11 mouse cellular contexts compared by ENCODE assay signal in the genomic region with DNA sequence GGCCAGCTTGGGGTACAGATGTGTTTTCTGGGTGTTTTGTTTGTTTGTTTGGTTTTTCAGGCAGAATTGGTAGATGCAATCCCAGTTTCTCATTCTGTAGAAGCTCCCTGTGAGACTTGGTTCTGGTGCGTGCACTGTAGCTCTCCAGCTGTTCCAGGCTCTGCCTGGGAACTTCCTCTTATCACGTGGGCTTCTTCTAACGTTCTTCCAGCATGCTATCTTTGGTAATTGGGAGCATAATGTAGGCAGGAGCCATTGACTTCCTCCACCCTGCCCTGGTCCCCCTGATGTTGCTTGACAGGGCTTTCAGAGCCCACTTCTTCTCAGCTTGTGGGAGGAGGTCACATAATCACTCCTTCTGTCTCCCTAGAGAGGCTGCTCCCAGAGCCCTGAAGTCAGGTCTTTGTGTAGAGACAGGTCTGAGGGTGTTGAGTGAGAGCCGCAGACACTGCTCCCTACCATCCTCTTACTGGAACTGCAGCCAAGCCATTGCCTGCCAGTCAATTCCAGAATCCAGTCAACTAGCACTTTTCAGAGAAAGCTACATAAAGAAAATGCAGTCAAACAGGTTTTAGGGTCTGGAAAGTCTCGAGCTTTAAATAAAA. TPM values are rescaled to one million over a fixed set of nuclear protein-coding genes. Genes with fewer than 3 reads are reported as not detected.
DNase-seq lines count a peak whose midpoint lies in the region; ATAC-seq and TF ChIP-seq lines count a peak whose summit lies in the region.
"Had no signal": no experiment of that assay in that cellular context is flagged by ENCODE, and none has a peak within 500 bp of the region (broad histone marks: within the 10 kb centered on the region; RNA-seq: fewer than 3 reads in every experiment).

No protein-coding gene starts in this region.

- H3K27ac ChIP-seq in forebrain, embryonic 10.5 days: peak overlapping the region; percentile 74
- H3K27ac ChIP-seq in forebrain, embryonic 12.5 days: no peak overlapping the region
- no peak overlapping the region for H3K27ac ChIP-seq in CH12.LX (ENCODE audit: insufficient read depth, low read depth)
- no peak overlapping the region for H3K27ac ChIP-seq in forebrain, embryonic 13.5 days
- peak overlapping the region; percentile 59; the same call in 1 of the 2 replicates for H3K27ac ChIP-seq in limb, embryonic 12.5 days
- H3K27ac ChIP-seq: liver, embryonic 13.5 days had no signal

- H3K4me1 ChIP-seq in forebrain, embryonic 10.5 days: peaks cover 51% of the 10 kb centered on the region
- H3K4me1 ChIP-seq in forebrain, embryonic 12.5 days: peaks cover 30% of the 10 kb centered on the region
- peaks cover 2 to 10% of the 10 kb centered on the region in 2 experiments; a peak in 2 of 4 replicates for H3K4me1 ChIP-seq in CH12.LX (ENCODE audit: control insufficient read depth in 1 of 2, insufficient read depth in 2 of 2)
- peaks cover 16% of the 10 kb centered on the region for H3K4me1 ChIP-seq in forebrain, embryonic 13.5 days
- H3K4me1 ChIP-seq in limb, embryonic 12.5 days (replicated peaks): peaks cover 28% of the 10 kb centered on the region

- no peaks in the 10 kb centered on the region for H3K27me3 ChIP-seq in forebrain, embryonic 10.5 days (ENCODE audit: poor library complexity, severe bottlenecking)
- H3K27me3 ChIP-seq in forebrain, embryonic 12.5 days: no peaks in the 10 kb centered on the region
- H3K27me3 ChIP-seq in CH12.LX (replicated peaks): no peaks in the 10 kb centered on the region
- H3K27me3 ChIP-seq in forebrain, embryonic 13.5 days: no peaks in the 10 kb centered on the region
- H3K27me3 ChIP-seq in limb, embryonic 12.5 days: no peaks in the 10 kb centered on the region
- H3K27me3 ChIP-seq: liver, embryonic 13.5 days had no signal

- peak in 1 of 2 experiments; percentile 45; a peak in 2 of 4 replicates for TF ChIP-seq CTCF in CH12.LX (conservative IDR thresholded peaks at IDR 0.05 in 1 of 2, IDR thresholded peaks at IDR 0.05 in 1 of 2; ENCODE audit: low read depth in 2 of 2, low read length in 2 of 2)

- dilution Hi-C loops in CH12.LX (cut with MboI; ENCODE audit: extremely low pct_ligation_motif_present, extremely low pct_unique_long_range_greater_than_20kb, low sequenced_read_pairs): no loop called here

- H3K36me3 ChIP-seq in forebrain, embryonic 10.5 days (replicated peaks): no peaks in the 10 kb centered on the region
- no peaks in the 10 kb centered on the region for H3K36me3 ChIP-seq in forebrain, embryonic 12.5 days (replicated peaks)
- H3K36me3 ChIP-seq in CH12.LX (replicated peaks in 1 of 2; ENCODE audit: control insufficient read depth in 1 of 2, insufficient read depth in 1 of 2, low read length in 1 of 2): no peaks in the 10 kb centered on the region
- no peaks in the 10 kb centered on the region for H3K36me3 ChIP-seq in forebrain, embryonic 13.5 days (ENCODE audit: poor library complexity, severe bottlenecking)
- no peaks in the 10 kb centered on the region for H3K36me3 ChIP-seq in limb, embryonic 12.5 days
- H3K36me3 ChIP-seq: liver, embryonic 13.5 days had no signal

- DNase-seq in forebrain, embryonic 10.5 days (ENCODE audit: extremely low spot score, low spot score): peak; percentile 15
- peak; percentile 27 for DNase-seq in CH12.LX (ENCODE audit: extremely low read depth)
- no peak for DNase-seq in B cell, adult 2 months
- no peak for DNase-seq in T-cell, adult 2 months (ENCODE audit: low spot score)
- DNase-seq: liver, embryonic 13.5 days; thymus, postnatal 36 days had no signal

- H3K4me3 ChIP-seq in forebrain, embryonic 10.5 days: no peak overlapping the region
- no peak overlapping the region for H3K4me3 ChIP-seq in forebrain, embryonic 12.5 days (replicated peaks)
- H3K4me3 ChIP-seq in CH12.LX (replicated peaks in 1 of 3; ENCODE audit: low read depth in 2 of 3, low read length in 2 of 3, poor library complexity in 1 of 3): no peak overlapping the region
- H3K4me3 ChIP-seq in forebrain, embryonic 13.5 days: no peak overlapping the region
- no peak overlapping the region for H3K4me3 ChIP-seq in limb, embryonic 12.5 days (replicated peaks)
- H3K4me3 ChIP-seq: erythroblast, embryonic 14.5 days; liver, embryonic 13.5 days had no signal

- in situ Hi-C loops in CH12.LX (cut with MboI; ENCODE audit: low pct_ligation_motif_present, low pct_unique_long_range_greater_than_20kb, low sequenced_read_pairs): loop anchor here (25.0 kb wide), 1 partner anchor 413 kb away; no protein-coding TSS in a partner anchor

- no peak for ATAC-seq in forebrain, embryonic 12.5 days (ENCODE audit: low FRiP score)
- peak; percentile 52; the same call in 1 of the 2 replicates for ATAC-seq in forebrain, embryonic 13.5 days
- no peak for ATAC-seq in limb, embryonic 12.5 days (ENCODE audit: insufficient number of reproducible peaks, insufficient read depth, low FRiP score, low TSS enrichment, low read depth)
- ATAC-seq in CD4-positive, CD25-positive, alpha-beta regulatory T cell, adult 4 months: no peak

- no peak overlapping the region for H3K4me2 ChIP-seq in forebrain, embryonic 12.5 days
- no peak overlapping the region for H3K4me2 ChIP-seq in CH12.LX (ENCODE audit: insufficient read depth, low read depth, poor library complexity, severe bottlenecking)
- H3K4me2 ChIP-seq in forebrain, embryonic 13.5 days: no peak overlapping the region
- no peak overlapping the region for H3K4me2 ChIP-seq in limb, embryonic 12.5 days
- H3K4me2 ChIP-seq: liver, embryonic 13.5 days had no signal

- no peaks in the 10 kb centered on the region for H3K9me3 ChIP-seq in forebrain, embryonic 10.5 days
- H3K9me3 ChIP-seq in forebrain, embryonic 12.5 days: no peaks in the 10 kb centered on the region
- H3K9me3 ChIP-seq in CH12.LX (replicated peaks; ENCODE audit: low read length): no peaks in the 10 kb centered on the region
- H3K9me3 ChIP-seq in forebrain, embryonic 13.5 days (replicated peaks): no peaks in the 10 kb centered on the region
- H3K9me3 ChIP-seq in limb, embryonic 12.5 days: no peaks in the 10 kb centered on the region
- H3K9me3 ChIP-seq: liver, embryonic 13.5 days had no signal

- no peak overlapping the region for H3K9ac ChIP-seq in forebrain, embryonic 12.5 days
- no peak overlapping the region for H3K9ac ChIP-seq in CH12.LX (ENCODE audit: insufficient read depth, low read depth)
- H3K9ac ChIP-seq in forebrain, embryonic 13.5 days: no peak overlapping the region
- H3K9ac ChIP-seq in limb, embryonic 12.5 days (replicated peaks): no peak overlapping the region
- H3K9ac ChIP-seq: liver, embryonic 13.5 days had no signal

- no peak for TF ChIP-seq EP300 in CH12.LX (IDR thresholded peaks at IDR 0.05; ENCODE audit: low read length)

- TF ChIP-seq RAD21 in CH12.LX (IDR thresholded peaks at IDR 0.05; ENCODE audit: low read depth, low read length): peak; percentile 38

- no peak for TF ChIP-seq POLR2A in CH12.LX (IDR thresholded peaks at IDR 0.05; ENCODE audit: low read depth, low read length)

- no peaks in the 10 kb centered on the region for H3K79me2 ChIP-seq in CH12.LX (replicated peaks; ENCODE audit: control insufficient read depth, extremely low read depth, insufficient read depth, poor library complexity, severe bottlenecking)

- 26% methylated on average over 5 of the region's 5 CpGs for WGBS in forebrain, embryonic 10.5 days
- 22% methylated on average over 5 of the region's 5 CpGs for WGBS in forebrain, embryonic 12.5 days
- 27% methylated on average over 5 of the region's 5 CpGs for WGBS in forebrain, embryonic 13.5 days
- WGBS in limb, embryonic 12.5 days: 23% methylated on average over 5 of the region's 5 CpGs

TF ChIP-seq in CH12.LX, 34 proteins besides CTCF, POLR2A, EP300 and RAD21:
- peak; percentile 44 for TF ChIP-seq SMC3 (IDR thresholded peaks at IDR 0.05; ENCODE audit: low read depth, low read length)
- TF ChIP-seq PAX5 (IDR thresholded peaks at IDR 0.05; ENCODE audit: low read length): no peak
- TF ChIP-seq NELFE (IDR thresholded peaks at IDR 0.05; ENCODE audit: low read depth, low read length): no peak
- no peak for TF ChIP-seq USF2 (conservative IDR thresholded peaks at IDR 0.05; ENCODE audit: low read depth, low read length)

RNA-seq across cellular contexts. Expression of gene Depdc1b, which starts 15.7 kb away (rescaled TPM):
- 21.4 and 22.9 TPM in 2 replicates for polyA plus RNA-seq in forebrain, embryonic 10.5 days (2016; fragmentation: Nextera tagmentation; extraction: Ambion mirVana)
- polyA plus RNA-seq in forebrain, embryonic 12.5 days (2016; fragmentation: Nextera tagmentation; extraction: Ambion mirVana): 18.2 and 22.6 TPM in 2 replicates
- total RNA-seq in CH12.LX (2012; rRNA removed): 11.1 and 12.8 TPM in 2 replicates
- 16.3 and 17.8 TPM in 2 replicates for total RNA-seq in CH12.LX (2014; rRNA removed)
- 13.8 and 15.7 TPM in 2 replicates for polyA plus RNA-seq in CH12.LX (2012; ENCODE audit: insufficient read length, low read depth)
- 13.2 and 13.9 TPM in 2 replicates for polyA plus RNA-seq in forebrain, embryonic 13.5 days (2015; fragmentation: Nextera tagmentation; extraction: Ambion mirVana)
- polyA plus RNA-seq in limb, embryonic 12.5 days (2016; fragmentation: Nextera tagmentation; extraction: Ambion mirVana): 15.5 and 18.9 TPM in 2 replicates
- polyA plus RNA-seq in CD4-positive, CD25-positive, alpha-beta regulatory T cell, adult 4 months (2017; shearing (Covaris generic)): 1 to 10 TPM in 1 of 2 experiments, under 1 TPM in 1; 0.86 to 2.3 TPM

Comparison
In these comparisons a context has a peak if more than half of its experiments do, and no peak if none do; other contexts are left out.
1. H3K27ac ChIP-seq: peak in forebrain, embryonic 10.5 days (single experiment) and limb, embryonic 12.5 days (single experiment); none in forebrain, embryonic 12.5 days (single experiment), CH12.LX (single experiment) and forebrain, embryonic 13.5 days (single experiment).
2. DNase-seq: peak in forebrain, embryonic 10.5 days (single experiment) and CH12.LX (single experiment); none in B cell, adult 2 months (0 of 2) and T-cell, adult 2 months (single experiment).